Mouse (Mus musculus): ENCODE data around the gene Phb. TPM values are rescaled to one million over a fixed set of nuclear protein-coding genes. Genes with fewer than 3 reads are reported as not detected.

Phb gene
- polyA plus RNA-seq, 1 experiment from 2014 or later = 276 TPM

DNA sequence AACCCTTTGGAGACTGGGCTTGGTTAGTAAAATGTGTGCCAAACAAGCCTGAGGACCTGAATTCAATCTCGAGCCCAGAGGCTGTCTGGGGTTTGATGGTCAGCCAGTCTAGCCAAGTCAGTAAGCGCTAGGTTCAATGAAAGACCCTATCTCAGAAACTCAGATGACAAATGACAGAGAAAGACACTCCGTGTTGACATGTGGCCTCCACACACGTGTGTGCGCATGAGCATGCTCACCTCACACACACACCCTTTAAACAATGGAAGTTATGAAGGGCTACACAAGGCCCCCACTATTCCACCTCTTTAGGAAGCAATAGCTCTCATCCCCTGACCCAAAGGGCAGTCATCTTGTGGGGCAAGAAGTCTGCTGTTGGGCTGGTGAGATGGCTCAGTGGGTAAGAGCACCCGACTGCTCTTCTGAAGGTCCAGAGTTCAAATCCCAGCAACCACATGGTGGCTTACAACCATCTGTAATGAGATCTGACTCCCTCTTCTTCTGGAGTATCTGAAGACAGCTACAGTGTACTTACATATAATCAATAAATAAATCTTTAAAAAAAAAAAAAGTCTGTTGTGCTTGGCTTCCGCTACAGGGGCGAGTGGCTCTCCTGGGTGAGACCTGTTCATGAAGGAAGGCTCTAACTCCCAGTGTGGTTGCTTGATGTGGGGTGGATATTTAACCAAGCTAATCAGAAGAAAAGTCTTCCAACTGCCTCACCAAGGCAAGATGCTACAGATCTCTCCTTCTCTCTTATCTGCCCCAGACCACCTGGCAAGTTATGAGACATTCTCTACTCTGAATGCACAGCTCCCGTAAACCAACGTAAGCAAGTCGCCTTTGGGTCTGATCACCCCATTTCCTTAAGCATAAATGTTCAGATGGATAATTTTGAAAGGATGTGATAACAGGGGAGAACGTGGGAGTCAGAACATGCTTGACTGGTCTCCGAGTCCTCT is 34.3 kb downstream of the Phb start:
- no peak overlapping the region for H3K4me3 ChIP-seq
- WGBS = 93% methylated on average over 13 of the region's 13 CpGs
- no peak for DNase-seq (ENCODE audit: extremely low spot score, low spot score)
- no peaks in the 10 kb centered on the region for H3K4me1 ChIP-seq
- no peaks in the 10 kb centered on the region for H3K36me3 ChIP-seq (replicated peaks)
- H3K27me3 ChIP-seq (ENCODE audit: poor library complexity, severe bottlenecking) = no peaks in the 10 kb centered on the region
- no peaks in the 10 kb centered on the region for H3K9me3 ChIP-seq
- no peak overlapping the region for H3K27ac ChIP-seq

- no peak overlapping the region for H3K4me3 ChIP-seq
- peaks cover 11% of the 10 kb centered on the region for H3K4me1 ChIP-seq
- no peaks in the 10 kb centered on the region for H3K36me3 ChIP-seq (replicated peaks)
- no peaks in the 10 kb centered on the region for H3K9me3 ChIP-seq
- H3K27me3 ChIP-seq (ENCODE audit: poor library complexity, severe bottlenecking) = no peaks in the 10 kb centered on the region
- WGBS = 93% methylated on average over 12 of the region's 12 CpGs
- H3K27ac ChIP-seq = no peak overlapping the region
- no peak for DNase-seq (ENCODE audit: extremely low spot score, low spot score)
Measured at GRCm38 (mm10) chr11:95704032-95704969, 37.5 kb downstream of the Phb start.

GRCm38 (mm10) chr11:95704970-95705330 is 38.2 kb downstream of the Phb start:
- H3K27ac ChIP-seq = no peak overlapping the region
- H3K9me3 ChIP-seq = no peaks in the 10 kb centered on the region
- DNase-seq (ENCODE audit: extremely low spot score, low spot score) = no peak
- H3K27me3 ChIP-seq (ENCODE audit: poor library complexity, severe bottlenecking) = no peaks in the 10 kb centered on the region
- H3K4me3 ChIP-seq = no peak overlapping the region
- 72% methylated on average over 4 of the region's 4 CpGs for WGBS
- H3K4me1 ChIP-seq = peaks cover 11% of the 10 kb centered on the region
- no peaks in the 10 kb centered on the region for H3K36me3 ChIP-seq (replicated peaks)

GRCm38 (mm10) chr11:95709534-95710040 is 42.8 kb downstream of the Phb start:
- H3K9me3 ChIP-seq = no peaks in the 10 kb centered on the region
- H3K27me3 ChIP-seq (ENCODE audit: poor library complexity, severe bottlenecking) = no peaks in the 10 kb centered on the region
- H3K27ac ChIP-seq = no peak overlapping the region
- no peak for DNase-seq (ENCODE audit: extremely low spot score, low spot score)
- 92% methylated on average over 6 of the region's 6 CpGs for WGBS
- H3K4me1 ChIP-seq = peaks cover 33% of the 10 kb centered on the region
- no peaks in the 10 kb centered on the region for H3K36me3 ChIP-seq (replicated peaks)
- H3K4me3 ChIP-seq = no peak overlapping the region

DNA sequence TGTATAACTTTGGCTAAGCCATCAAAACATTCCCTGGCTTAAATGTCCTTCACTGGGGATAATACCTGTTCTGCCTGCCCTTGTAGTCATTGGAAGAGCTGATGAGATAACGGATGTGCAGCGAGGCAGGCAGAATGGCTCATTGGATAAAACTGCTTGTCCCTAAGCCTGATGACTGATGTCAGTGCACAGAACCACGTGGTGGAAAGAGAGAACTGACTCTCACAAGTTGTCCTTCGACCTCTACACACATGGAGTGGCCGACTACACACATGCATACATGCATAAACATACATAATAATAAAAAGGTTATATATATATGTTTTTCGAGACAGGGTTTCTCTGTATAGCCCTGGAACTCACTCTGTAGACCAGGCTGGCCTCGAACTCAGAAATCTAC is 43.7 kb downstream of the Phb start:
- no peaks in the 10 kb centered on the region for H3K9me3 ChIP-seq
- no peaks in the 10 kb centered on the region for H3K36me3 ChIP-seq (replicated peaks)
- no peaks in the 10 kb centered on the region for H3K27me3 ChIP-seq (ENCODE audit: poor library complexity, severe bottlenecking)
- 83% methylated on average over 7 of the region's 7 CpGs for WGBS
- H3K4me1 ChIP-seq = peaks cover 41% of the 10 kb centered on the region
- no peak overlapping the region for H3K4me3 ChIP-seq
- no peak overlapping the region for H3K27ac ChIP-seq
- no peak for DNase-seq (ENCODE audit: extremely low spot score, low spot score)

DNA sequence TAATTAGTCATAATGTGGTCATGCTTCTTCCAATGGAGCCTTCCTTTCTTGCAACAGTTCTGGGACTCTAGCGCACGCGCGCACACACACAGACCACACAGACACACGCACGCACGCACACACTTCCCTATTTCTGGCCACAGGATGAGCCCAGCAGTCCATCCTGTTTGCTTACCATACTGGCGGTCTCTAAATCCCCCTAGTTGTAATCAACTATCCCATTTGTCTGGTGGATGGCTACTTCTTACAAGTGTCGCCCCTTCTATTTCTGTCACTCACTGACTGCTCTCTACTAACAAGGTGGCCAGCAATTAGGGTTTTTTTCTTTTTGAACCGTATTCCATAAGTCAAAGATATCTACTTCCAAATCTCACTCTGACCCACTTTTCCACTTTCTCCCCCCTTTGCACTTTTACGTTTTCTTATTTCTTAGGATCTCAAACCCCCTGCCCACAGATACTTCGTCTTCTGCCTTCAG is 45.4 kb downstream of the Phb start:
- DNase-seq (ENCODE audit: extremely low spot score, low spot score) = no peak
- H3K27ac ChIP-seq = peak overlapping the region; percentile 98
- H3K4me1 ChIP-seq = peaks cover 50% of the 10 kb centered on the region
- H3K36me3 ChIP-seq (replicated peaks) = no peaks in the 10 kb centered on the region
- H3K27me3 ChIP-seq (ENCODE audit: poor library complexity, severe bottlenecking) = no peaks in the 10 kb centered on the region
- peak overlapping the region; percentile 97 for H3K4me3 ChIP-seq
- 30% methylated on average over 12 of the region's 12 CpGs for WGBS
- H3K9me3 ChIP-seq = no peaks in the 10 kb centered on the region

- under 1% methylated on average over 59 of the region's 103 CpGs for WGBS
Measured at GRCm38 (mm10) chr11:95712563-95713224, 45.9 kb downstream of the Phb start, which contains the start of gene Zfp652. Zfp652 (plus strand) TSS chr11:95712673.

GRCm38 (mm10) chr11:95713225-95713810 is 46.6 kb downstream of the Phb start:
- no peaks in the 10 kb centered on the region for H3K27me3 ChIP-seq (ENCODE audit: poor library complexity, severe bottlenecking)
- under 1% methylated on average over 49 of the region's 49 CpGs for WGBS
- H3K4me3 ChIP-seq = peak overlapping the region; percentile 97
- DNase-seq (ENCODE audit: extremely low spot score, low spot score) = peak; percentile 58
- no peaks in the 10 kb centered on the region for H3K36me3 ChIP-seq (replicated peaks)
- H3K9me3 ChIP-seq = no peaks in the 10 kb centered on the region
- H3K4me1 ChIP-seq = peaks cover 40% of the 10 kb centered on the region
- peak overlapping the region; percentile 98 for H3K27ac ChIP-seq

More at GRCm38 (mm10) chr11:95712563-95713224, 45.9 kb downstream of the Phb start, which contains the start of gene Zfp652:
- Histone ChIP-seq H3K27ac (peak within 1 kb of the TSS; percentile 98), H3K27me3 (ENCODE audit: poor library complexity, severe bottlenecking) (no peaks in the 10 kb centered on the region), H3K36me3 (replicated peaks) (no peaks in the 10 kb centered on the region), H3K4me1 (peaks cover 46% of the 10 kb centered on the region), H3K9me3 (no peaks in the 10 kb centered on the region), H3K4me3 (peak within 1 kb of the TSS; percentile 97)
- peak; percentile 89 for DNase-seq (ENCODE audit: extremely low spot score, low spot score)

DNA sequence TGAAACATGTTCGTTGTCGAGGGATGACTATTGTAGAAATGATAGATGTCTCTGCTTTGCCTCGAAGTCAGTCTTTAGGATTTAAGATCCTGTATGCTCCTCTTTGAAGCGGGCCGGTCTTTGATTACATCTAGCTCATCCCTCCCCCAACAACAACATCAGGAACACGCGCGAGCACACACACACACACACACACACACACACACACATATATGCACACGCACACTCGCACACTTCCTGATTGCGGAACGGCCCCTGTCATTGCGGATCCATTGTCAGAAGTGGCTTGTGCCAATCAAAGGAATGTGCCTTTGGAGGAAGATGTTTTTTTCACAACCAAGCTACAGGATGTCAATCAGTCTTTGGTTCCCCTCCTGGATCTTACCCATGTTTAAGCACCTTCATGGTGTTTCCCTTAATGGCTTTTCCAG is 47.1 kb downstream of the Phb start:
- Histone ChIP-seq H3K4me3 (peak overlapping the region; percentile 97), H3K4me1 (peaks cover 39% of the 10 kb centered on the region), H3K27me3 (ENCODE audit: poor library complexity, severe bottlenecking) (no peaks in the 10 kb centered on the region), H3K27ac (peak overlapping the region; percentile 98), H3K9me3 (no peaks in the 10 kb centered on the region), H3K36me3 (replicated peaks) (no peaks in the 10 kb centered on the region)
- DNase-seq (ENCODE audit: extremely low spot score, low spot score) = no peak
- 2% methylated on average over 13 of the region's 13 CpGs for WGBS

- peaks cover 39% of the 10 kb centered on the region for H3K4me1 ChIP-seq
- 53% methylated on average over 7 of the region's 7 CpGs for WGBS
- DNase-seq (ENCODE audit: extremely low spot score, low spot score) = no peak
Measured at GRCm38 (mm10) chr11:95714411-95714810, 47.7 kb downstream of the Phb start.

GRCm38 (mm10) chr11:95716136-95716535 is 49.4 kb downstream of the Phb start:
- no peak for DNase-seq (ENCODE audit: extremely low spot score, low spot score)

More at GRCm38 (mm10) chr11:95714411-95714810, 47.7 kb downstream of the Phb start:
- peak overlapping the region; percentile 97 for H3K4me3 ChIP-seq
- no peaks in the 10 kb centered on the region for H3K27me3 ChIP-seq (ENCODE audit: poor library complexity, severe bottlenecking)
- H3K9me3 ChIP-seq = no peaks in the 10 kb centered on the region
- no peaks in the 10 kb centered on the region for H3K36me3 ChIP-seq (replicated peaks)
- no peak overlapping the region for H3K27ac ChIP-seq

More at GRCm38 (mm10) chr11:95716136-95716535, 49.4 kb downstream of the Phb start:
- 79% methylated on average over 8 of the region's 8 CpGs for WGBS
- H3K27me3 ChIP-seq (ENCODE audit: poor library complexity, severe bottlenecking) = no peaks in the 10 kb centered on the region
- H3K27ac ChIP-seq = no peak overlapping the region
- no peaks in the 10 kb centered on the region for H3K9me3 ChIP-seq
- H3K4me1 ChIP-seq = peaks cover 39% of the 10 kb centered on the region
- H3K4me3 ChIP-seq = no peak overlapping the region
- H3K36me3 ChIP-seq (replicated peaks) = no peaks in the 10 kb centered on the region

Data from forebrain, embryonic 10.5 days (tissue).